Mouse (Mus musculus): ENCODE measurements around the gene Cox7b.
A peak's percentile ranks its signal among the peaks of the same experiment; 100 is the strongest.
"Not testable (repeated sequence)": the region's sequence is repeated elsewhere in the genome, so short reads cannot be mapped to it uniquely, and the experiment has no call there.

The Cox7b gene

DNA sequence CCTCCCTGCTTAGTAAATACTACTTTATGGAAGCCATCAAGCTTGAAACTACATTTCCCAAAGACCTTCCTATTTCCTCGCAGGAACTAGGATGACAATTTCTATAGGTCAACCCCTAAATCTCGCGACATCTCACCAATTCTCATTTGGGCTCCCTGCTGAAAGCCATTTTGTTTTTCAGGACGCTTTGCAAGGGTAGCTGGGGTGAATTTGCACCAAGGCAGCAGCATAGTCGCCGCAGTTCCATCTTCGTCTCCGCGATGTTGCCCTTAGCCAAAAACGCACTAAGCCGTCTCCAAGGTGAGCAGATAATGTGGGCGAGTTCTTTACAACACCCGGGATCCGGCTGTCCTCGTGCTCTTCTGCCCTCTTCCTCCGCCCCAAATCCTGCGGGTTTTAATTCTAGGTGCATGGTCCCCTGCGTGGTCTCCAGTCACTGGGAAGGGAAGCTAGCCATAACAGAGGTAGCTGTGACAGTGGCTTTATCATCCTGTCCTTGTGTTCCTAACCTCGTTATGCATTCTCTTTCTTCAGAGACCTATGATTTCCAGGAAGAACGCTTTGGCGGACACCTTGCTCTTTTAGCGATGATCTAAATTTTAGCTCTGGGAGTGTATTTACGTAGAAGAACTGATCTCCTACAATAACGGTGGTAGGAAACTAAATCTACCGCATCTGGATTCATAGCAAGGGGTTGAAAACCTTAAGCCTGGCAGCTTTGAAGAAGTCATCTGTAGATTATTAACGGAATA is at the start of gene Cox7b:
Gene Cox7b (plus strand): TSS at position 130 of the 752 bp plus-strand sequence.
- DNase-seq (ENCODE audit: low spot score), result peak; percentile 81

DNA sequence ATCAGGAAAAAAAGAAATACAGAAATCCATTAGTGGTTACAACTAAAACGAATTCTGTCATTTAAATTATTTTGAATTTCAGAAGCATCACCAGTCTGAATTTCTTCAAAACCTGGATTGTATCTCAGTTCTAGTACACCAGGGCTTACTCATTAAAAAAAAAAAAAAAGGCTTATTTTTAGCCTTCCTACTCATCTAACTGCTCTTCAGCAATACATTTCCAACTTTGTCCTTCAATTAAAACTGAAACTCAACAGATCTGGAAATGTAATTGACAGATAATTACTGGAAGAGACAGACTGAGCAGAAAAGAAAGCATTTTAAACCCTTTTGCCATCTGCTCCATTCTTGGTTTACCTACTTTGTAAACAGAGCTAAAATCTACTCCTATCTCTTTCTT is 13.9 kb upstream of the Cox7b start:
- no peak for DNase-seq (ENCODE audit: low spot score)

DNA sequence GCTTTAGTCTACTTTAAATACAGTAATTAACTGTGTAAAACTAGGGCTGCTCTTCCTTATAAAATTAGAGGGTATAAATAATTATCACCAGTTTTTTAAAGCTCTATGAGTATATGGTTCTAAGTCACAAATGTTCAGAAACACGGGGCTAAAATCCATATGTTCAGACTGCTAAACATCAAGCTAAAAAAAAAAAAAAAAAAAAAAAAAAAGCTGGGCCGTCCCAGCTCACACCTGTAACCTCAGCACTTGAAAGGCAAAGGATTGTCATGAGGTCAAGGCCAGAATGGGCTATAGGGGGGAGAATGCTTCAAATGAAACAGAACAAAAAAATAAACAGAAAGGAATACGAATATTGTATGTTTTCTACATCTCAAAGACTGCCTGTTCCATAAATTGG is 4.7 kb upstream of the Cox7b start:
- no peak for DNase-seq (ENCODE audit: low spot score)

DNA sequence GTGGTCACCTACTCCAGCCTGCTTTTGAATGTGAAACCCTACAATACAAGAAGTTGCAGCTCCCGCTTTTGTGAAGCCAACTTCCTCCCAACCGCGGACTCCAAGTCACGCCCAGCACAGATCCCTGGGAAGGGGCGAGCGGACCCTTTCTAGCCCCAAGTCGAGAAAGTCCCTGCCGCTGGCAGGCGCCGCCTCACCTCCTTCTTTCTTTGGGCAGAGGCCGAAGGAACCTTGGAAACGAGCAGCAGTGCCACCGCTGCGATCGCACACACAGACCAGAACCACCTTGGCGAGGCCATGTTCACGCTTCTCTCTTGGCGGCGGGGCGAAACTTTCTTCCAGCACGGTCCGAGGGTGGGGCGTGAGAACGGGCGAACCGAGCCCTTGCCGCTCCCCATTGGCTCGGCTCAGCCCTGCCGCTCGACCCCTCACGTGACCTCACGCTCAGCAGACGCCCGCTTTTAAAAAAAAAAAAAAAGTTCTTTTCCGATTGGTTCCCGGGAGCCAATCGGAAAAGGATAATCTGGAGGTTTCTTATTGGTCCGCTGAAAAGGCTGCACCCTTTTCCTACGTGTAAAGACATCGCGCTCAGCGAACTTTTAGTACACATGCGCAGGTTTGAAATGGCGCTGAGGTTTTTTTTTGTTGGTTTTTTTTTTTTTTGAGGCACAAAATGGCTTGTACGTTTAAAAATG is 3.9 kb upstream of the Cox7b start, which contains the start of gene Magt1:
Gene Magt1 (minus strand): TSS at position 442 of the 695 bp plus-strand sequence.
- DNase-seq (ENCODE audit: low spot score), result peak; percentile 80

DNA sequence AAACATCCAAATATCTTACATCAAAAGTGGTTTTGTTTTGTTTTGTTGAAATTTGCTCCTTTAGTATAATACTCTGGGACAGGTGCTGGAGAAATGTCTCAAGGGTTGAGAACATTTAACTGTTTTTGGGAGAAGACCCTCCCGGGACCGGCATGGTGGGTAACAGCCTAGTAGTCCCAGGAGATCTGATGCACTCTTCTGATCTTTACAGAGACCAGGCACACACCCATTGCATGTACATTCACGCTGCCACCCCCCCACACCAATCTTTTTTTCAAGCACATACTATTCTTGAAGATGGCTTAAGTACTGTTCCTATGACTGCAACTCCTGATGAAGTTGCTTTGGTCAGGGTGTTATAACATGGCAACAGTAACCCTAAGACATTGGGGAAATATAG is 2.9 kb upstream of the Cox7b start:
- no peak for DNase-seq (ENCODE audit: low spot score)

DNA sequence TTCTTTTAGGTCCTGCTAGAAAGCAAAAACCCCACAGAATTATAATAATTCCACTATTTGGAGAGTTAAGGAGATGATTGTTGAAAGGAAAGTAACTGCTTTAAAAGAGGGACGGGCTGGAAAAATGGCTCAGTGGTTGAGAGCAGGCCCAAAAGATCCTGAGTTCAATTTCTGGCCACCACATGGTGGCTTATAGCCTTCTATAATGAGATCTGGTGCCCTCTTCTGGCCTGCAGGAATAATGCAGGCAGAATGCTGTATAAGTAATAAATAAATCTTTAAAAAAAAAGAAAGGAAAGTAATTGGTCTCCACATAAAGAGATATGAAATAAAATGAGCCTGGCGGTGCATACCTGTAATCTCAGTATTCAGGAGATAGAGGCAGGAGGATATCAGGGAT is 2.3 kb upstream of the Cox7b start:
- peak; percentile 43 for DNase-seq (ENCODE audit: low spot score)

DNA sequence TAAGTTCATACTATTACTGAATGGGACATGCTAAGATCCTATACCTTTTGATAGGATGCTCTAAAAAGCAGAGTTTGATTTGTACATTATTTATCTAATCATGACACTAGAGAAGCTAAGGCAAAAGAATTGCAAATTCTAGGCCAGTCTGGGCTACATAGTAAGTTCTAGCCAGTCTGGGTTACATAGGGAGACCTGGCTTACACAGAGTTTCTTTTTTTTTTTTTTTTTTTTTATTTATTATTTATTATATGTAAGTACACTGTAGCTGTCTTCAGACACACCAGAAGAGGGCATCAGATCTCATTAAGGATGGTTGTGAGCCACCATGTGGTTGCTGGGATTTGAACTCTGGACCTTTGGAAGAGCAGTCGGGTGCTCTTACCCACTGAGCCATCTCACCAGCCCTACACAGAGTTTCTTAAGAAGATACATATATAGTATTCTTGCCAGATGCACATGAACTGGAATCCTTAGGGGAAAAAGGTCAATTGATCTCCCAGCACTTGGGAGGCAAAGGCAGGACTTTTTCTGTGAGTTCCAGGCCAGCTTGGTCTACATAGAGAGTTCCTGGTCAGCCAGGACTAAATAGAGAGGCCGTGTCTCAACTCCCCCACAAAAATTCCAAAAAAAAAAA is 641 bp upstream of the Cox7b start:
- DNase-seq (ENCODE audit: low spot score), result not testable (repeated sequence)

DNA sequence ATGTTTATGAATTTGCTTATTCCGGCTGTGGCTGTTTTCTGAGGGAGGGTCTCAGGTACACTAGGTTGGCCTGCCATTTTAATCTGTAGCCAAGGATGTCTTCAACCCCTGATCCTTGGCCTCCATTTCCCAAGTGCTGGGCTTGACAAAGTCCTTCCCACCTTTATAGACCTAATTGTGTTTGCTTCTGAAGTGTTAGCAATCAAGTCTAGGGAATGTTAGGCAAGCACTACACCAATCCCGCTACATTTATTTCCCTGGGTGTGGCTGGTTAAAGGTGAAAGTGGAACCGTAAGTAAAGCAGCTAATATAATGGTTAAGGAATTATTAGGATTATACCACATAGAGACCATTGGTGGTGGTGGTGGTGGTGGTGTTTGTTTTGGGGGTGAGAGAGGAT is 1.6 kb downstream of the Cox7b start:
- no peak for DNase-seq (ENCODE audit: low spot score)

DNA sequence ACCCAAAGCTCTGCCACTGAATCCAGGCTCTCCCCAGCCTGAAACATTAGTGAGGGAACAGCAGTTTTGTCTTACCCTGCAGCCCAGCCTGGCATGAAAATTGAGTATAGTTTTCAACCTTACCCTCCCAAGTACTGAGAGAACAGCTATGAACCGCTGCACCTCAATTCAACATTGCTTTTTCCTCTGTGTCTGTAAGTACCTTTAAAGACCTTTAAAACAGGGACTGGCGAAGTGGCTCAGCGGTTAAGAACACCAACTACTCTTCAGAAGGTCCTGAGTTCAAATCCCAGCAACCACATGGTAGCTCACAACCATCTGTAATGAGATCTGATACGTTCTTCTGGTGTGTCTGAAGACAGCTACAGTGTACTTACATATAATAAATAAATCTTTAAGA is 2.0 kb downstream of the Cox7b start:
- DNase-seq (ENCODE audit: low spot score), result no peak

DNA sequence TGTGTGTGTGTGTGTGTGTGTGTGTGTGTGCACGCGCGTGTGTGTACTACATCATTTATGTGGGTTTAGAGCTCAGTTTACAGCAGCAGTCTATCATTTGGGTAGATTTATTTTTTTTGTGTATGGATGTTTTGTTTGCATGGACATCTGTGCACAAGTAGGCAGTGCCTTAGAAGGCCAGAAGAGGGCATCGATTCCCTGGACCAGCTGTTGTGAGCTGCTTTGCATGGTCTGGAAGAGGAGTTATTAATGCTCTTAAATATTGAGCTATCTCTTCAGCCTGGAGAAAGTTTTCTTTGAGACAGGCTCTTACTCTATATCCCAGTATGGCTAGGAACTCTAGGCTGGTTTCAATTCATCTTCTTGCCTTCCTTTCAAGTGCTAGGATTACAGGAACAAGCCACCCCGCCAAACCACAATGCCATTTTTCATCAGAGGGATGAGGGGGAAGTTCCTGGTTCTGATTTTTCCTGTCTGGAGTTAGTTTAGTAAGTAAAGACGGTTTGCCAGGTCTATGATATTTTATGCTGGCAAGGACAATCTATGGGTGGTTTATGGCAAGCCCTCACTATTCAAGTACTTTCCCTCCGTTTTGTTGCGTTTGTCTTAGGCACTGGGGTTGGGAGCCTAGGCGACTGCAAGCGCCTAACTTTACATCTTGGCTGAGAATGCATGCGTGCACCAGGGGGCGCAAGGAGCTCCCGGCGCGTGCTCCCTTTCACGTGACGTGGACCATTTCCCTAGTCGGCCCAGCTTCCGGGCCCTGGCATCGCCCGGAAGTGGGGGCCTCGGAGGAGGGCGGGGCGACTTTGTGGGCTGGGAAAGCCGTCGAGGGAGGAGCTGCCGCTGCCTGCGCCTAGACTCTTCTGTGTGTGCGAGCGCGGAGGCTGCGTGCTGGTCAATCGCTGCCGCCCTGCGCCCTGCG is 11.2 kb downstream of the Cox7b start, which contains the start of gene Atp7a:
Gene Atp7a (plus strand): TSS at position 859 of the 925 bp plus-strand sequence.
- peak; percentile 90 for DNase-seq (ENCODE audit: low spot score)

DNA sequence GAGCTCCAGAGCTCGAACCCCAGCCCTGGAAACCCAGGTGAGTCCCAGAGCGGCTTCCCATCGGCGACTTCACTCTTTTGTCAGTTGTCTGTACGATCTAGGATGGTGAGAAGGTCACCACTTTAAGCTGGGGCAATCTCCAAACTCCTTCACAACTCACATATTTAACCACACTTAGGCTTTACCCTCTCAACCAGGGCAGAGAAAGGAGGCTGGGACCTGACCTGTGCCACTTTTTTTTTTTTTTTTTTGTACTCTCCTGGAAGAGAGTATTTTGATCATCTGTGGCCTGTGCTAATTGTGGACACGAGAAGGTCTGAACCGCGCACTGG is 11.8 kb downstream of the Cox7b start:
- no peak for DNase-seq (ENCODE audit: low spot score)

DNA sequence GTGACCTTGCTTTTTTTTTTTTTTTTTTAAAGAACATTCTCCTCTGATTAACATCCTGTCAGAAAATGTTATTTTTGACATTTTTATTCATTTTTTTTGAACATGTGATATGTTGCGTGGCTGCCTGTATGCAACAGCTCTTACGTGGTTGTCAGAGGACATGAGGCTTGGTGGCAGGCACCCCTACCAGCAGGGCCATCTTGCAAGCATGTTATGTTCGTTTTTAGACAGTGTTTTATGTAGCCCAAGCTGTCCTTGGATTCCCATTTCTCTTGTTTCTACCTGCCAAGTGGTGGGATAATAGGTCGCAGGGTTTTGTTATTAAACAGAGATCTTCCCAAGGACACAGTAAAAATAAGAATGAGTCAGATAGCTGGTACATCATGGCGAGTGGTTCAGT is 14.7 kb downstream of the Cox7b start:
- no peak for DNase-seq (ENCODE audit: low spot score)

DNA sequence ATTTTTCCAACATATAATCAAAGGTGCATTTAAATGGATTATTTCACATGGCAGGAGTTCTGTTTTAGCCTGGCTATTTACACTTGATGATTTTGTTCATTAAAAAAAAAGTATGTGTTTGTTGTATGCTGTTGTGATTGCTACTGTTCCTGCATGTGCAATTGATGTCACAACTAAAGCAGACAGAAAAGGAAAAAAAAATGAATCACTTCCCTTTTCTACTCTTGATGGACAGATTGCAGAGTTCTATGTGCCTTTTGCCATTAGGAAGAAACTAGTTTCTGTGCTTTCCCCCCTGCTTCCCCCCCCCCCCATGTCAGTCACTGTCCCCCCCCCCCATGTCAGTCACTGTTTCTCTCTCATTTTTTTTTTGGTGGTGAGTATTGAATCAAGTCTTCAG is 15.6 kb downstream of the Cox7b start:
- DNase-seq (ENCODE audit: low spot score), result no peak

DNA sequence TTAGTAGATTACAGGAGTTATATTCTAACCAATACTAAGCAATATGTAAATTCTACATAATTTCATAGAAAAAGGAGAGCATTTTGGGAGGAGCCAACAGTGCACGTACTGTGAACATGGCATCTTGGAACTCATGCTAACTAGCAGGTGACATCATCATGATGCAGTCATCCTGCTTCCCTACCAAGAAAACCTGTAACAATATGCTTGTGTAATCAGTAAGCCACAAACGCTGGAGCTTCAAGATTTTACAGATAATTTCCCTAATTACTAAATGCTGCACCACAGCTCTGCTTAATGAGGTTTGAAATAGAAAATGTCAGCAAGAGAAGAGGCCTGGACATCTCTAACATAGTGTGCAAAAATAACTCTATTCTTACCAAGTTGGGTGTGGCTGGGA is 20.2 kb downstream of the Cox7b start:
- no peak for DNase-seq (ENCODE audit: low spot score)

DNA sequence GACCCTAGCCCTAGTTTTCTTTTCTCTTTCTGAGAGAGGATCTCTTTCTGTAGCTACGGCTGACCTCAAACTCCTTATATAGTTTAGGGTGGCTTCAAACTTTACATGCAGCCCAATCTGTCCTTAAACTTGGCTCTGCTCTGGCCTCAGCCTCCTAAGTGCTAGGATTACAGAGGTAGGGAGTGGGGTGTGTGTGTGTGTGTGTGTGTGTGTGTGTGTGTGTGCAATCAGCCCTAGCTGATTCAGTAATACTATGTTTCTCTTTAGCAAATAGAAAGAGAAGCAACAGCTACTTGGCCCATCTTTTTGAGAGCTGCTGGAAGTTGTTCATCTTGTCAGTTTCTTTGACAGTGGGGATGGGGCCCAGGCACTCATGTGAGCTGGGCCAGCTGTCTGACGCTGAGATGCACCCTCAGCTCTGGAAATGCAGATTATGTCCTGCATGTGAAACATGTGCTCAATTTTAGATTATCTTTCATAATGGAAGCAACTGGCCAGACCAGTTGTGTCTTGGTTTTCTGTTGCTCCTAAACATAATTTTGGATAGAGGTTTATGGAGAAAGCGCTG is 21.8 kb downstream of the Cox7b start:
- no peak for DNase-seq (ENCODE audit: low spot score)

DNA sequence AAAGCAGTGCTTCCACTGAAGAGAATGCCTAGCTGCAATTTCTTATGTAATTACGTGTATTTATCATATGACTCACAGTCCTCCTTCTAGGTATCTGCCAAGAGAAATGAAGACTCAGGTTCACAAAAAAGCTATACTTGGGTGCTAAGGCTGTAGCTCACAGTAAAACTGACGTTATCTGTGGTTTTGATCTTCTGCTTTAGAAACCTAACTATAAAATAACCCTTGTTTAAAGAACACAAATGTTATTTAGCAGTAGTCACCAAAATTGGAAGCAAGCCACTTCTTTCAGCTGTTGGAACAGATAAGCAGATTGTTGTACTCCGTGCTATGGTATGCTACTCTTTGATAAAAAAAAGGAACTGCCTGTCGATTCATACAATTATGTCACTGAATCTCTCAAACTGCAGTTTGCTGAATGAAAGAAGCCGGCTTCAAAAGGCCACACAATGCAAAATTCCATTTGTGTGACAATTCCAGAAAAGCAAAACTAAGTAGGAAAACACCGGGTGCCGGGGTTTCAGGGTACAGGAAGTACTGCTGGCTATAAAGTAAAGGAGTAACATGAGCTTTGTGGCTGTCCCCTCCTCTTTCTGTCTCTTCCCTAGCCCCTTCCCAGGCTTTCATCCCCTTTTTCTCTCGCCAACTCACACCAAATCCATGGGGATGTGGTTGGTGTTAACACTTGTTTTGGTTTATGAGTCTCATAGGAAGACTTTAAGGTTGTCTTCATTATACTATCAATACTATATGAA is 28.5 kb downstream of the Cox7b start:
- DNase-seq (ENCODE audit: low spot score), result peak; percentile 27

DNA sequence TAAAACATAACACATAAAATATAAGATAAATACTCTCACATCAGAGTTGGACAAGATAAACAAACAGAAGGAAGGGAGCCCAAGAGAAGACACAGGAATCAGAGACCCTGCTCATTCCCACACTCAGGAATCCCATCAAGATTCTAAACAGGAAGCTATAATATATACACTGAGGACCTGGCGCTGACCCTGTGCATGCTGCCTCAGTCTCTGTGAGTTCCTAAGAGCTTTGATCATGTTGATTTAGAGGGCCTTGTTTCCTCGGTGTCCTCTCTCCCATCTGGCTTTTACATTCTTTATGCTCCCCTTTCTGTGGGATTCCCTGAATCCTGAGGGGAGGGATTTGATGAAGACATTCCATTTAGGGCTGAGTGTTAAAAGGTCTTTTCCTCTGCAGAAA is 30.0 kb downstream of the Cox7b start:
- DNase-seq (ENCODE audit: low spot score), result no peak

DNA sequence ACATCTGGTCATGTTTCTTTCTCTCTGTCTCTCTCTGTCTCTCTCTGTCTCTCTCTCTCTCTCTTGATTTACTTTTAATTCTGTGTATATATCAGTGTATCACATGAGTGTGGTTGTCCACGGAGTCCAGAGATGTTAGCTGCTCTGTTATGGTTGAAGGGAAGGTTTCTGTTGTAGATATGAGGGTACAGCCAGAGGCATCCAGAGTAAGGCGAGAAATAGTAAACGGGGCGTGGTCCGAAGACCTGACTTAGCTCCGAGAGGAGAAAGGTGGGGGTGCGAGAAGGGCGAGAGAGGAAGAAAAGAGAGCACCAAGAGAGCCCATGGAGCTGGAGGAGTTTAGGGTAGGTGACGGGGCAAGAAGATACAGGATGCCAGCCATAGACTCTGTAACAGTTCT is 30.4 kb downstream of the Cox7b start:
- no peak for DNase-seq (ENCODE audit: low spot score)

DNA sequence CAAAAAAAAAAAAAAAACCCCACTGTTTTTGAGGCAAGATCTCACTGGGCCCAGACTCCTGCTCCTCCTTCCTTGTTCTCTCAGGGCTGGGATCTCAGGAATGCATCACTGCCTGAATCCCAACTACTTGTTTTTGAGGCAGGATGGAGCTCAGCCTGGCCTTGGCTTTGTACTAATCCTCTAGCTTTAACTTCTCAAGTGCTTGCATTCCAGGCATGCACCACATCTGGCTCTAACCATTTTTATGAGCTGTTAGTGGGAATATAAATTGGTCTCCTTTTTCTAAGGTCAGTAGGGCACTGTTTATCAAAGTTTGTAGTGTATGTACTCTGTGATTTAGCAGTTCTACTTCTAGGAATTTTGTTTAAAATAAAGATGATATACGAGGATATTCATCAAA is 32.7 kb downstream of the Cox7b start:
- DNase-seq (ENCODE audit: low spot score), result no peak

Measured in layer of hippocampus, adult 11-12 months (tissue).